Mouse (Mus musculus) megakaryocyte, embryonic 14.5 days (primary cell): ENCODE results near the gene Flad1. TPM values are rescaled to one million over a fixed set of nuclear protein-coding genes. Genes with fewer than 3 reads are reported as not detected.

Experiments
- H3K27me3 ChIP-seq: replicated peaks from 2 replicates; pipeline ENCODE3; 2012; ENCODE audit warnings: inconsistent platforms
- H3K36me3 ChIP-seq: replicated peaks from 2 replicates; pipeline ENCODE3; 2012; ENCODE audit warnings: low read length, inconsistent platforms, mixed read lengths
- H3K4me1 ChIP-seq: 2 replicates; pipeline ENCODE4 v1.6.1; 2012; ENCODE audit warnings: inconsistent platforms
- H3K4me3 ChIP-seq: replicated peaks from 2 replicates; pipeline ENCODE3; 2012; ENCODE audit warnings: moderate library complexity, mild to moderate bottlenecking, inconsistent platforms
- H3K9me3 ChIP-seq: 2 replicates; pipeline ENCODE4 v1.6.1; 2012; ENCODE audit warnings: inconsistent platforms
- FLI1 ChIP-seq: IDR thresholded peaks from 2 replicates; pipeline ENCODE4 v1.6.1; 2012; ENCODE audit warnings: low read length, inconsistent platforms, mixed read lengths
- GATA1 ChIP-seq: IDR thresholded peaks from 3 replicates; pipeline ENCODE4 v1.6.1; 2012; ENCODE audit warnings: mixed read lengths, low read length, inconsistent platforms, borderline replicate concordance
- polyA plus RNA-seq: library from polyadenylated mRNA; stranded (reverse); fragments of >175 nt; gene quantifications from 2 replicates; pipeline ENCODE4 v1.2.3, GENCODE M21; 2012; ENCODE audit warnings: low replicate concordance; ENCODE audit not compliant: insufficient read depth

Flad1 gene
- polyA plus RNA-seq, 1 experiment = 23.4 TPM

- Histone ChIP-seq H3K4me1 (peaks cover 46% of the 10 kb centered on the region), H3K27me3 (no peaks in the 10 kb centered on the region), H3K36me3 (peaks cover 71% of the 10 kb centered on the region), H3K9me3 (no peaks in the 10 kb centered on the region), H3K4me3 (no peak overlapping the region)
- TF ChIP-seq GATA1 (no peak), FLI1 (no peak)
Measured at GRCm38 (mm10) chr3:89425876-89426275, 14.2 kb upstream of the Flad1 start.

- no peaks in the 10 kb centered on the region for H3K27me3 ChIP-seq
- H3K9me3 ChIP-seq = no peaks in the 10 kb centered on the region
- peaks cover 71% of the 10 kb centered on the region for H3K36me3 ChIP-seq
- H3K4me3 ChIP-seq = no peak overlapping the region
- H3K4me1 ChIP-seq = peaks cover 47% of the 10 kb centered on the region
- TF ChIP-seq GATA1 (no peak), FLI1 (no peak)
Measured at GRCm38 (mm10) chr3:89425141-89425525, 13.5 kb upstream of the Flad1 start.

DNA sequence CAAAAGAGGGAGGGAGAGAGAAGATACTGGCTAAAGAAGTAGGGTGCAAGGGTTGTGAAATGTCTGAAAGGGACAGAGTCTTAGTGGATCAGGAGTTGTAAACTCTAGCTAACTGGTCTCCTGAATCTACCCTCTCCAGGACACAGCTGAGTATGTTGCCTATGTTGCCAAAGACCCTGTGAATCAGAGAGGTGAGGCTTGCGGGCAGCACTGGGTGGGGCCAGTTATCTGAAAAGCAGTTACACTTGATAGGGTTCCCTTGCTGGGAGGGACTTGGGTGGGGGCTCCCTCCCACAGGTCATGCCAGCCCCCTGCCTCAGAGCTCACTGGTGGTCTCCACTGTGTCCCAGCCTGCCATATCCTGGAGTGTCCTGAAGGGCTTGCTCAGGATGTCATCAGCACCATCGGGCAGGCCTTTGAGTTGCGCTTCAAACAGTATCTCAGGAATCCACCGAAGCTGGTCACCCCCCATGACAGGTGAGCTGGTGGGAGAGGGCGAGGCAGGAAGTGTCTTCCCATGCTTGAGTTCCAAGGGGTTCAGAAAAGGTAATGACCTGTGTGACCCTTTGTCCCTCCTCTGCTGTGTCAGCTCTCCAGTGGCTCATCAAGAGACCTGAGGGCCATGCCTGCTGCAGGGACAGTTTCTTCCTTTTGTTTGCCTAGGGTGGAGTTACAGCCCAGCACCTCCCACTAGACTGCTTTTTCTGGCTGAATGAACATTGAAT, 12.9 kb upstream of the Flad1 start:
- H3K36me3 ChIP-seq = peaks cover 71% of the 10 kb centered on the region
- TF ChIP-seq GATA1 (no peak), FLI1 (no peak)
- H3K9me3 ChIP-seq = no peaks in the 10 kb centered on the region
- no peak overlapping the region for H3K4me3 ChIP-seq
- H3K4me1 ChIP-seq = peaks cover 49% of the 10 kb centered on the region
- no peaks in the 10 kb centered on the region for H3K27me3 ChIP-seq

DNA sequence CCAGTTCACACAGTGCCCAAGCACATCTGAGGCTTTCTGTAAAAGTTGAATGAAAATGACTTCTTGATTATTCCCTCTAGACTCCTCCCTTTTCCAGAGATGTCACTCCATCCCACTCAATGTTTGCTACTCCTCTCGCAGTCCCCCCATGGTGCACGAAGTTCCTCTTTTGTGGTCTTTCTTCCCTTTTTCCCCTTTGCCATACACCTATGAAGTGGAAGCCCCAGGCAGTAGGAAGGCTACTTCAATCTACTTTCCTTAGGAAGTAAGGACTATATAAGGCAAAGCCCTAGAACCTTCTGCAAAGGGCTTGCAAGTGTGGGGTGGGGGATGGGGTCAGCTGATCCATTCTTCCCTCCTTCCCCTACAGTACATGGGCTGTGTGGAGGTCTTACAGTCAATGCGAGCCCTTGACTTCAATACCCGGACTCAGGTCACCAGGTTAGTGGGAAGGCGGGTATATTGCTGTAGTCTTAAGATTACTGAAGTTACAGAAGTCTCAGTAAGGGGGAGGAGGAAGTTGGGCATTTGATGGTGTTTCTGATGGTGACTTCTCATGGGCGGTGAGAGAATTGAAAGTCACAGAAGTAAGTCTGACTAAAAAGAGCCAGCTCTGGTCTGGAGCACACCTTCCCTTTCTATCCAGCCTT, 11.0 kb upstream of the Flad1 start:
- TF ChIP-seq GATA1 (no peak), FLI1 (no peak)
- Histone ChIP-seq H3K36me3 (peaks cover 61% of the 10 kb centered on the region), H3K4me3 (no peak overlapping the region), H3K27me3 (no peaks in the 10 kb centered on the region), H3K9me3 (no peaks in the 10 kb centered on the region), H3K4me1 (peaks cover 53% of the 10 kb centered on the region)

DNA sequence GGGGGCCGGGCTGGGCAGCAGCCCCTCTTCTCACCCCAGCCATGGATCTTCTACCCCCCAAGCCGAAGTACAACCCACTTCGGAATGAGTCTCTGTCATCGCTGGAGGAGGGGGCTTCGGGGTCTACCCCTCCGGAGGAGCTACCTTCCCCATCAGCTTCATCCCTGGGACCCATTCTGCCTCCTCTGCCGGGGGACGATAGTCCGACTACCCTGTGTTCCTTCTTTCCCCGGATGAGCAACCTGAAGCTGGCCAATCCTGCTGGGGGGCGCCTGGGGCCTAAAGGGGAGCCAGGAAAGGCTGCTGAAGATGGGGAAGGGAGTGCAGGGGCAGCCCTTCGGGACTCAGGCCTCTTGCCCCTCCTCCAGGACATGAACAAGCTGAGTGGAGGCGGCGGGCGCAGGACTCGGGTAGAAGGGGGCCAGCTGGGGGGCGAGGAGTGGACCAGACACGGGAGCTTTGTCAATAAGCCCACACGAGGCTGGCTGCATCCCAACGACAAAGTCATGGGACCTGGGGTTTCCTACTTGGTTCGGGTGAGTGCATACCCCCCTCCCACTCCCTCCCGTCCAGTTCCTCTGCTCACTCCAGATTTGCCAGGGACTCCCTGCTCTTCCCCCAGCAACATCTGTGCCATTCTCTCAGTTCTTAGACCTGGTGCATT, 10.3 kb upstream of the Flad1 start:
- no peaks in the 10 kb centered on the region for H3K9me3 ChIP-seq
- TF ChIP-seq FLI1 (no peak), GATA1 (no peak)
- H3K4me3 ChIP-seq = peak overlapping the region; percentile 91
- H3K27me3 ChIP-seq = no peaks in the 10 kb centered on the region
- H3K4me1 ChIP-seq = peaks cover 56% of the 10 kb centered on the region
- H3K36me3 ChIP-seq = peaks cover 54% of the 10 kb centered on the region

DNA sequence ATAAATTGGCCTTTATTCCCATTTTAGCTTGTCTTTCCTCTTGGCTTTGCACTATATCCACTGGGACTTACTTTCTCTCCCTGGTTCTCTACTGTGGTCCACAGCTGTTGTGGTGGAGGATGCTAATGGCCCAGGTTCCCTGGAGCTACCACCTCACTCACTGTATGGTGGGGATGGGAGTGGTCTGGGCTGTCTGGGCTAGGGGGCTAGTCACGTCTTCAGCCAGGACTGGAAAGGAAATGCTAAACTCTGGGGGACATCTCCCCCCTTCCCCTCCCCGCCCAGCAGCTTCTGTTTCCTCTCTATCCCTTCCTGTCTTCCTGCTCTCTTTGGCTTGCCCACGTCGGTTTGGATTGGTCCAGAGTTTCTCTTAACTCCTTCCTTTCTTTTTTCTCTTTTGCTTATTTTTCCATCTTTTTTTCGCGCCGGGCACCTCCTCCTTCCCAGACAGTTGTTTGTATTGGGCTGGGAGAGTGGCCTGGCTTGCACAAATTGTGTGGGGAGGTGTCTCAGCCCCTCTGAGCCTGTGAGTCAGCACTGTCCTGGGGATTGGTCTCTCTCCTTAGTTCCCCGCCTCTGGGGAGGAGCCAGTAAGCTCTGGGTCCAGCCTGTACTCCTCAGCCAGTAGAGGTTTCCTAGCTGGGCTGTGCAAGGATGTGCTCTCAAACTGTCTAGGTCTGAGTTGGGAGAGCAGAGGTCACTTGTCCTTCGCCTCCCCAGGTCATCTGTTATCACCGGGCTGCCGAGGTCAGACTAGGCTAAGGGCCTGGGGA, 9.5 kb upstream of the Flad1 start:
- Histone ChIP-seq H3K4me1 (peaks cover 64% of the 10 kb centered on the region), H3K4me3 (peak overlapping the region; percentile 91), H3K9me3 (no peaks in the 10 kb centered on the region), H3K27me3 (no peaks in the 10 kb centered on the region), H3K36me3 (peaks cover 50% of the 10 kb centered on the region)
- no peak for TF ChIP-seq FLI1
- no peak for TF ChIP-seq GATA1

DNA sequence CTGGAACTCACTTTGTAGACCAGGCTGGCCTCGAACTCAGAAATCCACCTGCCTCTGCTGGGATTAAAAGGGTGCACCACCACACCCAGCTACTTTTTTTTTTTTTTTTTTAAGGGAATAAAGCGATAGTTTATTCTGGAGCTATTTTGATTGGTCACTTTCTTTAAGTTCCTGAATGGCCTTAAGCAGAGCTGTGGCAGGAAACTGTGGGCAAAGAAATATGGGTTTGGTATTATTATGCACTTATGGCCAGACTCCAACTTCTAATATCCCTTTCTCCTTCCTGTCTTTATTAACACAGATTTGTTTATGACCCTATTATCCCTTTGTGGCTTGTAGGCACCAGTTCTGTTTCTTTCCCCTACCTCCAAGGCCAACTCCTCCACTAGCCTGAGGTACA, 8.8 kb upstream of the Flad1 start:
- Histone ChIP-seq H3K4me1 (peaks cover 67% of the 10 kb centered on the region), H3K27me3 (no peaks in the 10 kb centered on the region), H3K36me3 (peaks cover 49% of the 10 kb centered on the region), H3K9me3 (no peaks in the 10 kb centered on the region), H3K4me3 (peak overlapping the region; percentile 91)
- no peak for TF ChIP-seq GATA1
- TF ChIP-seq FLI1 = no peak

DNA sequence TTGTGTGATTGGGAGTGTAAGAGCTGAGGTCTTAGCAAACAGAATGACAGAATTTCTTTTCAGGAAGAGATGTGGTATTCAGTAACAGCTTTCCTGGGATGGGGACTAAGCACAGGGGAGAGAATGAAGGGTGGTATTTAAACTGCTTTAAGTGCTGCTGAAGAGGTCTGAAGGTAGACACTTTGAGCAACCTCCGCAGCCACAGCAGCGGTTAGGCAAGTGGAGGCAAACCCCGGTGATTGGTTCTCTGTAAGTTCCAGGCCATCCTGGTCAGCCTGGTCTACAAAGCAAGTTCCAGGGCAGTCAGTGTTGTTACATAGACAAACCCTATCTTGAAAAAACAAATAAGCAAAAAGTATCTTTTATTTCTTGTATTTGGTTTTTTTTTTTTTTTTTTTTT, 8.3 kb upstream of the Flad1 start:
- TF ChIP-seq FLI1 = no peak
- no peak for TF ChIP-seq GATA1
- Histone ChIP-seq H3K9me3 (no peaks in the 10 kb centered on the region), H3K27me3 (no peaks in the 10 kb centered on the region), H3K4me1 (peaks cover 67% of the 10 kb centered on the region), H3K4me3 (peak overlapping the region; percentile 95), H3K36me3 (peaks cover 48% of the 10 kb centered on the region)

- H3K27me3 ChIP-seq = no peaks in the 10 kb centered on the region
- peak overlapping the region; percentile 95 for H3K4me3 ChIP-seq
- peaks cover 3% of the 10 kb centered on the region; the same call in 1 of the 2 replicates for H3K9me3 ChIP-seq
- TF ChIP-seq GATA1 (no peak), FLI1 (no peak)
- H3K36me3 ChIP-seq = peaks cover 48% of the 10 kb centered on the region
- peaks cover 64% of the 10 kb centered on the region for H3K4me1 ChIP-seq
Measured at GRCm38 (mm10) chr3:89419571-89419970, 7.9 kb upstream of the Flad1 start.

GRCm38 (mm10) chr3:89418861-89419250, 7.2 kb upstream of the Flad1 start:
- peaks cover 59% of the 10 kb centered on the region for H3K4me1 ChIP-seq
- H3K36me3 ChIP-seq = peaks cover 48% of the 10 kb centered on the region
- no peaks in the 10 kb centered on the region for H3K27me3 ChIP-seq
- H3K4me3 ChIP-seq = peak overlapping the region; percentile 95
- H3K9me3 ChIP-seq = peaks cover 3% of the 10 kb centered on the region; the same call in 1 of the 2 replicates
- no peak for TF ChIP-seq FLI1
- TF ChIP-seq GATA1 = no peak
